Mouse (Mus musculus) ES-CJ7 (cell line): ENCODE results near the gene Zbtb38.

Experiments used
- DNase-seq: peaks from one replicate; pipeline ENCODE4 v3.0.0; 2011; ENCODE audit warnings: low read depth, low spot score

Gene Zbtb38

GRCm38 (mm10) chr9:96752603-96753114 lies at the start of gene Zbtb38:
Gene Zbtb38, minus strand, starts transcription at chr9:96752831.
- peak; percentile 56 for DNase-seq

DNA sequence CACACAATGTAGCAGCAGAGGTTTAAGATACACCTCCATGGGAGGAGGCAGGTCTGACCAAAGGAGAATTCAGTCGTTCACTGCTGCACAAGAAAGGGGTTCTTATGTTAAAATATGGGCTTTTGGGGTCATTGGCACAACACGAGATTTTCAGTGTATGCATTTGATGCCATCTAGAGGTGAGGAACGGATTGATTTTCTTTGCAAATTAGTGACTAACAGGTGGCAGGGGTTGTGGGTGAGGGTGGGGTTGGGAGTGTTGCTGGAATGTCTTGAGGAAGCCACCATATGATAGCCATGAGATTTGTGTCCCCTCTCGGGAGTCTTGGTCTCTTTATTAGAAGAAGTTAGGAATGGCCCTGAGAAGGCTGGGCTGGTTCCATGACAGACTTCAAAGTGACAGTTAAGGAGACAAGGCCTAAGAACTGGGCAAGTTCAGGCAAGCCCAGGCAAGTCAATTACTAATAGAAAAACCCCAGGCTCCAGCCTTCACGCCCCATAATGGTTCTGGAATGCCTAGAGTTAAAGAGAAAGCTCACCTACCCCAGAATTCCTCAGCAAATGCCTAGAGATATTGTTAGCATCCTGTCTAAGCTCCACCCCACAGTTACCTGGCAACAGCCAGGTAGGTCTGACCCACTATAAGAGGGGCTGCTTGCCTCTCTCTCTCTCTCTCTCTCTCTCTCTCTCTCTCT lies 47.6 kb upstream of the Zbtb38 start:
- DNase-seq = peak; percentile 56

DNA sequence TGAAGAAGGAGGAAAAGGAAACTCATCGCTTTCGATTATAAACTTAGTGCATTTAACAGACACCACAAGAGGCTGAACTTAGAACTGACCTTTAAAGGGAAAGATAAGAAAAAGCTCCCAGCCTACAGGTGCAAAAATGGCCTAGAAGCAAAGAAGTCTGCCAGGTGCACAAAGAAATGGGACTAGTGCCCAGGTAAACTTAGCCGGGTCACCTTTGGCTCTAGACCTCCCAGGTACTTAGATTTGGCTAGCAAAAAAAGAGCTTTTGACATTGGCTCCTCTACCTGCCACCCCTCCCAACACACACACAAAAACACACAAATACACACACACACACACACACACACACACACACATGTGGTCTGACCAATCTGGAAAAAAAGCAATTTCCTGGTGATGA lies 44.7 kb upstream of the Zbtb38 start:
- DNase-seq = no peak

- DNase-seq = peak; percentile 74
Observed at GRCm38 (mm10) chr9:96795399-96795928, 42.8 kb upstream of the Zbtb38 start.

GRCm38 (mm10) chr9:96794601-96795000 lies 42.0 kb upstream of the Zbtb38 start:
- DNase-seq = no peak

GRCm38 (mm10) chr9:96792543-96792942 lies 39.9 kb upstream of the Zbtb38 start:
- no peak for DNase-seq

DNA sequence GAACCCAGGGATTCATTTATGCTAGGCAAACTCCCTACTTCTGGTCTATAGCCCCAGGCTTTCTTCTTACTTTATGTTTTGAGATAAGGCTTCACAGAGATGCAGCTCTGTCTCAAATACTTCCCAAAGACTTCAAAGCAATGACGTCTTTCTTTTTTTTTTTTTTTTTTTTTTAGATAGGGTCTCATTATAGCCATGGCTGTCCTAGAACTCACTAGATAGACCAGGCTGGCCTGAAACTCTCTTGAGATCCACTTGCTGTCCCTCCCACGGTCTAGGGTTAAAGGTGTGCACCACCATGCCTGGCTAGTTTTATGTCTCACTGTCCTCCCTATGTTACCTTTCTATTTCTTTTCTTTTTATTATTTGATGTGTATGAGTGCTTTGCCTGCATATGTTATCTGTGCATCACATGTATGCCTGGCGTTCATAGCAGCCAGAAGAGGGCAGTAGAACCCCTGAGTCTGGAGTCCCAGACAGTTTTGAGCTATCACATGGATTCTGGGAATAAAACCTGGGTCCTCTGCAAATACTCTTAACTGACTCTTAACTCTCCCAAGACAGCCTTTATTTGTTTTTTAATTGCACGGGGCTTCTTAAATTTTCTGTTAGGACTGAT lies 37.9 kb upstream of the Zbtb38 start:
- peak; percentile 80 for DNase-seq

GRCm38 (mm10) chr9:96789906-96790305 lies 37.3 kb upstream of the Zbtb38 start:
- DNase-seq = no peak

DNA sequence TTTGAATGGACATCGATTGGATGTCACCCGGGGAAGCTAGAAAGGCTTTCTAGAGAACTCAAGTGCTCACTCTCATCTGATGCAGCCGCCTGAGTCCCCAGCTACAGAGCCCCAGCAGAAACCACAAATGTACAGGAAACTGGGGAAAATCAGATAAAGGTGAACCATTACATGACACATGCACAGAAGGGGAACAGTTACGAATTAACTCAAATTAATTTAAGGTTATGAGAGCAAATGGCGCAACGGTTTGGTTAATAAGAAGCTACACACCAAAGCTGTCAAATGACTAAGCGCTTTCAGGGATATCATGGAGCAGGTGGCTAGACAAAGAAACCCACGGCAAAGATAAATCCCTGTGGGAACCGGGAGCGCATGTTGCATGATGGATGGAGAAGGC lies 35.2 kb upstream of the Zbtb38 start:
- no peak for DNase-seq

DNA sequence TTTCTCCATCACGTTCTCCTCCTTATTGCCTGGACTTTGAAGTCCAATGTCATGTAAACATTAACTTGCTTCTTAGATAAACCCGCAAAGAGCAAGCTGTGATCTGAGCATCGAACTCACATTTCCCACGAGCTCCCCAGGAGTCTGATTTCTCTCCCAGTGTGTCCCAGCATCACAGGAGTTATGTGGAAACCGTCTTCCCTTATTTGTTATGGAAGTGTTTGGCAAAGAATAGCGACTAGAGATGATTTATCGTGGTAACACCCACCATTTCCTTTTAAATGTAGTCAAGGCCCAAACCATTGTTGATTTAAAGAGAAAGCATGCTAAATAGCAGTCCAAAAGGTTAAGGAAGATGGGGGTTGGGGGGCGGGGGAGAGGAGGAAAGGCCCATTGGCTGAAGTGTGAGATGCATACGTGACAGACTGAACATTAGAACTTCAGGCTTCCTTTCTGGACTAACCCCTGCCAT lies 33.3 kb upstream of the Zbtb38 start:
- no peak for DNase-seq

DNA sequence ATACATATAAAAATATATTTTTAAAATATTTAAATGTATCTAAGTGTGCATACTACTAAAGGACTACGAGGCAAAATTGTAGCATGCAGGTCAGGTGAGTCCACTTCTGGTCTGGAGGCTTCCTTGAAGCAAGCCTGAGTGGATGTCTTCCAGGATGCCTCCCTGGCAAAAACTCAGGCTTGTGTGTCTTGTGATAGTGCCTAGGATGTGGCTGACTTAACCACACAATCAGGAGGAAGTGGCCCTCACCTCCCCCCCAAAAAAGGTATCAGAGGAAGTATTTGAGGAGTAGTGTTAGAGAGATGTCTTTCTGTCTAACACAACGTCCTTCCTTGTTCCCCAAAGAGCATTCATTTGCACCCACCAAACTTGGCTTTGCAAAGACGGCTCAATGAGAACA lies 32.6 kb upstream of the Zbtb38 start:
- DNase-seq = no peak

DNA sequence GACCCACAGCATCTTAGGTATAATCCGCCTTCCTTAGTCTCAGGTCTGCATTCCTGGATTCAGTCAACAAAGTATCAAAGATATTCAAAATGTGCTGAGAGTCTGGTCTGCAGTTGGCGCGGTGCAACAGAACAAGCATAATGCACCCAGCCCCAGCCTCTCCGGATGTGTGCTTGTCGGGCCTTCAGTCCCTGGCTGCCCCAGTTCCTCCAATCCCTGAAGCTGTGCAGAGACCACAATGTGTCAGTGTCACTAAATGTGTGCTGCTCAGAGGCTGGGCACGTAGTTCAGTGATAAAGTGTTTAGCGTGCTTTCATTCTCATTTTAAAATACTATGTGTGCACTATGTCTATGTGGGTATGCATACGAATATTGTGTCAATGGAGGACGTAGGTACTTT lies 31.0 kb upstream of the Zbtb38 start:
- DNase-seq = no peak

GRCm38 (mm10) chr9:96783258-96783657 lies 30.6 kb upstream of the Zbtb38 start:
- no peak for DNase-seq

DNA sequence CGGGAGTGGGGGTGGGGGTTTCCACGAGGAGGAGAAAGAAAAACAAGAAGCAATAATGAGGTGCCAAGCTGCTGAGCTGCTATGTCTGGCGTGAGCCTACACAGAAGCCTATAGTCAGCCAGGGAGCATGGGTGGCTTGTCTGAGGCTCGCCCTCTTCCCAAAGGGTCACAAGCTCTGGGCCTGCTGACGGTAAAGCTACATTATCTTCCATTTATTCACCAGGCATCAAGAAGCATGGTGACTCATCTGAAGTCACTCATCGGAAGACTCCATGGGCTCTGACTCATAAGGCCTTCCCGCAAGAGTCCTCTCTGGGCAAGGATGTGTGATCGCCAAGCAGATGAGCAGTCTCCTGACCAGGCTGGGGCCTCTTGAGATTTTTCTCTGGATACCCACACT lies 29.4 kb upstream of the Zbtb38 start:
- DNase-seq = no peak

- DNase-seq = peak; percentile 18
Observed at GRCm38 (mm10) chr9:96773146-96773545, 20.5 kb upstream of the Zbtb38 start.

DNA sequence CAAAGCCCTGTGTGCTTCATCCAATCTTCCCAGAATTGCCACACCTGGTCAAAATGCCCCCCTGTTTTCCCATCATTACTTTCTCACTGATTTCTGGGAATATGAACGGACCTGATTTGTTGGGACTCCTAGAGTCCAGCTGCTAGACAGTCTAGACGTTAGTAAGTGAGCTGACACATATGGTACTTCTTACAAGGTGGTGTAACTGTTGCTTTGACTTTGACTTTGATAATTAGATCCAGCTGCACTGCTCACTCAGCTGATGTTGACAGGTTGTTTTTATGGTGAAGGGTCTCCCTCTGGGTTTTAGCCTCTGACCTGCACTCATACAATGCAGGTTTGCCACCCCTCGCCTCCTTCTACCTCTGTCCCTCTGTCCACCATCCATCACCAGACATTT lies 17.8 kb upstream of the Zbtb38 start:
- DNase-seq = no peak

DNA sequence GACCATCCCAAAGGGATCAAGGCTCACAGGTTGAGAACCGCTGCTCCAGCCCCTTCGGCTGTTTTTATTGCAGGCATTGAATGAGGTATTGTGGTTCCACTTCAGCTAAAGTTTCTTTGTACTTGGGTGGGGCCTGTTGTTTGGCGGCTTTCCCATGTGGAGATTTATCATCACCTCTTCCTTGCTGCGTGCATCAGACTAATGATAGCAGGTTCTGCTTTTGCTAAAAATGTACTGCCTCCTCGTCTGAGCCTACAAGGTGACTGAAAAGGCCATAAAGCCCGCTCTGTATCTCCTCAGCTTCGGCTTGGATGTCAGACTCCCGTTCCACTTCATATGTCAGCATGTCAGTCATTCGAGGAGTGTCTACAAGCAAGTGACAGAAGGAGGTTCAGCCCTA lies 17.0 kb upstream of the Zbtb38 start:
- no peak for DNase-seq

DNA sequence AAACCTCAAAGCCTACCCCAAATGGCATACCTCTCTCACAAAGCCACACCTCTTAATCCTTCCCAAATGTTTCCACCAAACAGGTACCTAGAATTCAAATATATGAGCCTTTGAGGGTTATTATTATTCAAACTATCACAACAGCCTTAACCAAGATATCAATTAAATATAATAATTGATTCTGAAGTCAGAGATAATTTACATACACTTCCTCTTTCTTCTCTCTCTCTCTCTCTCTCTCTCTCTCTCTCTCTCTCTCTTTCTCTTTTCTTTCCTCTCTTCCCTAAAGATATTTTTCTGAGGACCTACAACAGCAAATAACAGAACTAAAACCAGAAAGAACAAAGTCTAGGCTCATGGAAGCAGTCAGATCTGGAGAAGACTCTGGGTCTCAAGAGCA lies 15.2 kb upstream of the Zbtb38 start:
- DNase-seq = no peak

GRCm38 (mm10) chr9:96766078-96766477 lies 13.4 kb upstream of the Zbtb38 start:
- DNase-seq = no peak

DNA sequence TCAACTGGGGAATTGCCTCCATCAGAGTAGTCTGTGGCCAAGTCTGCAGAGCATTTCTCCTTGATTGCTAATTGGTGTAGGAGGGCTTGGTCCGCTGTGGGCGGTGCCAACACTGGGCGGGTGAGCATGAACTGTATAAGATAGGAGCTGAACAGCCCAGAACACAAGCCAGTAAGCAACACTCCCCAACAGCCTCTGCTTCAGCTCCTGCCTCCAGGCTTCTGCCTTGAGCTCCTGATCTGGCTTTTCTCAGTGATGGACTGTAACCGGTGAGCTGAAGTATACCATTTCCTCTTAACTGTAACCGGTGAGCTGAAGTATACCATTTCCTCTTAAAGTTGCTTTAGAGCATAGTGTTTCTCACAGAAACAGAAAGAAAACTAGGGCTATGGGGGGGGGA lies 12.8 kb upstream of the Zbtb38 start:
- DNase-seq = peak; percentile 27

DNA sequence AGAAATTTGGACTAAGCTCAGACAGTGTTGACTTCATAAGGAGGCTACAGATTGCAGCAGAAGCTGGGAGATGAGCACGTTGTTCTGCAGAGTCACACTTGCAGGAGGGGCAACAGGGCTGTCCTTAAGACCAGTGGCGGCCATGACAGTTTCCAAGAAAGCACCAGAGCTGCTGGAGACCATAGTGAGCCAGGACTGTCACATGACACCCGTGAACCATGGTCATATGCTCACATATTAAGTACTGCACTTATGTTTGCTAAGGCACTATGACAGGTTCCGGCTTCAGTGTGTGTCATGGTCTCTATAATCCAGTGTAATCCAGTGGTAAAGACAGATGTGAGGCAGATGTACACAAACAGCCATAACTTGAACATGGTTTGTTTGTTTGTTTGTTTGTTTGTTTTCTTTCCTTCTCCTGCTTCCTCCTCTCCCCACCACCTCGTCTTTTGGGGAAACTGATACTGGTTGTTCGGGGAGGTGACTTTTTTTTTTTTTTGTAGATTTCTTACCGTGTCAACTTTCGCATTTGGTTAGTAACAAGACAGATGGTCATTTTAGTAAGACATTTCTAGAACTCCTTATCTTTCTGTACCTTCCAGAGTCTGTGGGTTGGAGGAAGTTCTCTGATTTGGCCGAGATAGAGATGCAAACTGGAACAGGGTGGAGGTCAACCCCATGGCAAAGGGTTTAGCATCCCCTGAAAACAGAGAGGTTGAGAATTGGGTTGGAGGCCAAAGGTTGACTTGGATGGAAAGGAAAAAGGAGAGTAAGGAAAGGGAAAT lies 11.4 kb upstream of the Zbtb38 start:
- no peak for DNase-seq

DNA sequence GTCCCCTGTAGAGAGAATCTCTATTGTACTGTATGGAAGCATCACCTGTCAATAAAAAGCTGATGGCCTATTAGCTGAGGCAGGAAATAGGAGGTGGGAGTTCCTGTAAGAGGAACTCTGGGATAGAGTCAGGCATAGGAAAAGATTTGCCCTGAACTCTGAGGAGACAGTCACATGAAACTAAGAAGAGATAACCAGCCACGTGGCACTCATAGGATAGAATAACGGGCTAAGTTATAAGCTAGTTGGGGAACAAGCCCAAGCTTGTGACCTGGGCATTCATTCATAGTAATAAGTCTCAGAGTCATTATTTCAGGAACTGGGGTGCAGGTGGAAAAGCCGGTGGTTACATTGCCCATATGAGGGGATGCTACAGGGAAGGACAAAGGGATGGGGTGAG lies 10.4 kb upstream of the Zbtb38 start:
- no peak for DNase-seq
